Mouse (Mus musculus): ENCODE measurements around the gene Pde4dip.

The Pde4dip gene

DNA sequence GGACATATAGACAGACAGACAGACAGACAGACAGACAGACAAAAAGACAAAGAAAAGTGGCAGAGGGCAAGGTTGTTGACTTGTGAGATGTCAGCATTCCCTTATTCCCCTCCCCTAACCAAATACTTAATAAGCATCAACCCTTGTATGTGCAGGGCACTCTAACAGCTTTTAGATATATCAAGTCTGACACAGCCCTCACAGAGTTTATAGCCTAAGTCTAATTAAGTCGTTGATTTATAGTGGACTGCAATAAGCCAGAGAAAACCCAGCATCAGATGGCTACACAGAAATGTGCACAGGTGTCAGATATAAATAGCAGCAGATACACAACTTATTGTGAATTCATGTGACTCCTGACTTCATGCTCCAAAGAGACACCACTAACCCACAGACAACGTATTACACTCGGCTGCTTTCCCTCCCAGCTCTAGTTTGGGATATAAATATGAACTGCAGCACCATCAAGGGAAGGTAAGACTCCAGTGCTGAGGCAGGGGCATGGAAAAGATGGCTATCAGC lies 87.3 kb downstream of the Pde4dip start:
- no peak for DNase-seq (ENCODE audit: low spot score in 2 of 2)

DNA sequence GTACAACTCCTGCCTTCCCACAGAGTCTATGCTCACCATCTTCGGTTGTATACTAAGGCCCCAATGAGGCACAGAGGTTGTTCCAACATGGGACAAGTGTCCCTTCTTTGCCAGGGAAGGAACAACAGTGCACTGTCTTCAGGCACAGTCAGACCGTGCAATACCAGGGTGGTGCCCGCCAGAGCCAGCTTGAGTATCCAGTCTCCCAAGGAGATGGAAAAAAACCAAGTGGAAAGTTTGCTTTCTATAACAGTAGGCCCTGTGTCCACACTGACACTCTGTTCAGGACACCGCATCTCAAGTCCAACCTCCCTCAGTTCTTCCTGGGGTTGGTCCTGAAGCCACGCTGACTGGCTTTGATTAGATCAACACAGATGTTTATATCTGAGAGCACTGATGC lies 87.8 kb downstream of the Pde4dip start:
- no peak for DNase-seq (ENCODE audit: low spot score in 2 of 2)

DNA sequence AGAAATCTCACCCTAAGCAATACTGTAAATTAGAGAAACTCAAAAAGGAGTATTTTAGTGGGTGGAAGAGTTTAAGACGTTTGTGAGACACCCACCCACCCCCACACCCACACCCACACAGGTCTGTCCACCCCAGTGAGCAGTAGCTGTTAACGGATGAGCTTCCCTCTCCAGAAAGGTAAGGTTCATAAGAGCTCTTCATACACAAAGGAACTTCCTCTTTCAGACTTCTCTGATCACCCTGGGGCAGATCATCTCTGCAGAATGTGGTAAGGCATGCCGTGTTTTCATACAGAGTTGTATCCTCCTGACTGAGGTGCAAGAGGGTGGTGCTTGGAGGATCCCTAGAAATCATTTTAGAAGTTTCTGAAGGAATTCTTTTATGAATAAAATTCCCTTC lies 88.5 kb downstream of the Pde4dip start:
- DNase-seq (ENCODE audit: low spot score in 2 of 2), result no peak

DNA sequence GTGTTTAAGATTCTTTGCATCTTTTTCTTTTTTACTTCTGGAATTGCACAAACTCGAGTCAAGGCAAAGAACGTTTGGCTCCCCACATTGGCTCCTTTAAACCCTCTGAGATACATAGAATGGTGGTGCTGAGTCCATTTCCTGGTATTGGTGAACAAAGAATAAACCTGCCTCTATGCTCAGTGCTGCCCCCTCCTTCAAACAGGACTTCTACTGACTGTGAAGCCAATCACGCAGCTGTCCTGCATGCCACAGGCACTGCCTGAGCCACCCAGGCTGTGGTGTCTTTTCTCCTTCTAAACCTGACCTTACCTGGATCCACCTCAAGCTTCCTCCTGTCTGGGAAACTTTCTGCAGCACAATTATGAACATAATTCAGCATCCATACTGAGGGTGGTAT lies 89.2 kb downstream of the Pde4dip start:
- DNase-seq (ENCODE audit: low spot score in 2 of 2), result no peak

GRCm38 (mm10) chr3:97797371-97797770 lies 91.1 kb downstream of the Pde4dip start:
- no peak for DNase-seq (ENCODE audit: low spot score in 2 of 2)

DNA sequence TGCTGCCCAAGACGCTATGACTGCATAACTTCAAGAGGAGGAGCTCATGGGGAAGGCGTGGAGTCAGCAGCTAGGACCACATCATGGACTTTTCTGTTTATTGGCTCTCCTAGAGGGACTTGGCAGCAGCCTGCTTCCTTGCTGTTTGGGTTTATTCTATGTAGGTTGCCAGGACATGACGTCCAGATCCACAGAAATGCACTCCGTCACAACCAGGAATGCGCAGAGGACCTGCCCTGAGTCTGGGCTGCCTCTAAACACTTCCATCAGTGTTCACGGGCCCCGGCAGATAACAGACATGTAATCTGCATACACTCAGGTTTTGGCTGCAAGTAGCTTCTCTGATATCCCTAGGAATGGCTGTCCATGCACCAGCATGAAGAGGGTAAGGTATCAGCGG lies 94.5 kb downstream of the Pde4dip start:
- DNase-seq (ENCODE audit: low spot score in 2 of 2), result no peak

DNA sequence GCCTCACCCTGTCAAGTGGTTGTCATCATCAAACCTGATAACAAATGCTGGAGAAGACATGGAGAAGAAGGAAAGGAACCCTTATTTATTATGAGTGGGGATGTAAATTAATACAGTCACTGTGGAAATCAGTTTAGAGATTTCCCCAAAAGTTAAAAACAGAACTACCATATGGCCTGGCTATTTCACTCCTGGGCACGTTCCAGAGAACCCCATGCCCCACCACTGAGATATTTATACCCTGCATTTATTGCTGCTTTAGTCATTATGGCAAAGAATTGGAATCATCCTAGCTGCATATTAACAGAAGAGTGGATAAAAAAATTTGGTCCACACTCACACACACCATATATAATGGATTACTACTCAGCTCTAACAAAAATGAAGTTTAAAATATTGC lies 98.4 kb downstream of the Pde4dip start:
- no peak for DNase-seq (ENCODE audit: low spot score in 2 of 2)

GRCm38 (mm10) chr3:97789317-97789716 lies 99.2 kb downstream of the Pde4dip start:
- no peak for DNase-seq (ENCODE audit: low spot score in 2 of 2)

- no peak for DNase-seq (ENCODE audit: low spot score in 2 of 2)
Measured at GRCm38 (mm10) chr3:97776195-97776594, 112.3 kb downstream of the Pde4dip start.

DNA sequence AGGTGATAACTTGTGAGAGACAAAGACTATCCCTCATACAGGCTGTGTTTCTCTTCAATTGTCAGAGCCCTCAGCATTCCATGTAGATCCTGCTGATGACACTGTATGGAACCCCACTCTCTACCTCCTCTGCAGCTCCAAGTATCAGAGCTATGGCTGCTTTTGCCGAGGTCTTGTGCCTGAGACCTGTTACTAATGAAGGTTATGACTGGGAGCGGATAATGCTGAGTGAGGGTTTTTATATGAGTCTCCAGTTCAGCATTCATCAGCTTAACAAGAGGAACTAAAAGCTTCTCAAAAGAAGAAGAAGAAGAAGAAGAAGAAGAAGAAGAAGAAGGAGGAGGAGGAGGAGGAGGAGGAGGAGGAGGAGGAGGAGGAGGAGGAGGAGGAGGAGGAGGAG lies 112.8 kb downstream of the Pde4dip start:
- no peak for DNase-seq (ENCODE audit: low spot score in 2 of 2)

GRCm38 (mm10) chr3:97774861-97775260 lies 113.6 kb downstream of the Pde4dip start:
- DNase-seq (ENCODE audit: low spot score in 2 of 2), result no peak

DNA sequence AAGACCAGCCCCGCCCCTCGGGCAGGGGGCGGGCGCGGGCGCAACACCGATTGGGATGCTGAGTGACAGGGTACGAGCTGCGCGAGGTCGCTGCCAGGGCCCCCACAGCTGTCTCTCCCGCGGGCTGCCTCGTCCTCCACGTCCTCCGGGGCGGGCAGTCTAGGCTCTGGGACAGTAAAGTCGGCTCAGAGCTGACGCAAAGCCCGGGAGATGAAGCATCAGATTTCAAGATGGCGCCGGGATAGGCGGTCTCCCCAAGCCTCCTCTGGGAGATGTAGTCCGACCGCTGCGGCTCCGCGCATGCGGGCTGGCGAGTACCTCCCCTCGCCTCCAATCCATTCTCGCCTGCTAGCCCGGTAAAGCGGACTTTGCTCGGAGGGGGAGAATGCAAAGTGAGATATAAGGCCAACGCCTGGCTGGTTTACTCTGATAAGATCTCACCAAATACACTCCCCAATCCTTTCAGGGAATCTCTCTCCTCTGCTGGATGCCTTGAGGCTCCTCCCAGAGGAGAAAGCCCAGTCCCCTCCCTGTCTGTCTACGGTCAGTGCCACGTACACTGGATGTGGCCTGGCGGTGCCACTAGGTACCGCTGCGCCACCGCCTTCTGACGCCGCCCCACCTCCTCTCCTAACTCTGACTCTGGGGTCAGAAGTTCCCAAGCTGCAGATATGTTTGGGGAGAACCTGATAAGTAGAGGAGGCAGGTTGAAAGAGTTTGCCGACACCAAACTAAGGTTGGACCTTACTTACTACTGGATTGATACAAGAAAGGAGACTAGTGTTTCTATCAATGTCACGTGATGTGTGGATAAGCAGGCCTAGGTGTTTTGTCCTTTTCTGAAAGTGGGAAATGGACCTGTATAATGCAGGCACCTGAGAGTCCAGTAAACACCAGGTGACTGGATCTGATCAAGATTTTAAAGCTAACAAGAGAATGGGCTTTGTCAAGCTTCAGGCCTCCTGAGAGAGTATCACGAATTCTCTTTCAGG lies 120.4 kb downstream of the Pde4dip start:
- peak; percentile 88 to 91 for DNase-seq (ENCODE audit: low spot score in 2 of 2)

DNA sequence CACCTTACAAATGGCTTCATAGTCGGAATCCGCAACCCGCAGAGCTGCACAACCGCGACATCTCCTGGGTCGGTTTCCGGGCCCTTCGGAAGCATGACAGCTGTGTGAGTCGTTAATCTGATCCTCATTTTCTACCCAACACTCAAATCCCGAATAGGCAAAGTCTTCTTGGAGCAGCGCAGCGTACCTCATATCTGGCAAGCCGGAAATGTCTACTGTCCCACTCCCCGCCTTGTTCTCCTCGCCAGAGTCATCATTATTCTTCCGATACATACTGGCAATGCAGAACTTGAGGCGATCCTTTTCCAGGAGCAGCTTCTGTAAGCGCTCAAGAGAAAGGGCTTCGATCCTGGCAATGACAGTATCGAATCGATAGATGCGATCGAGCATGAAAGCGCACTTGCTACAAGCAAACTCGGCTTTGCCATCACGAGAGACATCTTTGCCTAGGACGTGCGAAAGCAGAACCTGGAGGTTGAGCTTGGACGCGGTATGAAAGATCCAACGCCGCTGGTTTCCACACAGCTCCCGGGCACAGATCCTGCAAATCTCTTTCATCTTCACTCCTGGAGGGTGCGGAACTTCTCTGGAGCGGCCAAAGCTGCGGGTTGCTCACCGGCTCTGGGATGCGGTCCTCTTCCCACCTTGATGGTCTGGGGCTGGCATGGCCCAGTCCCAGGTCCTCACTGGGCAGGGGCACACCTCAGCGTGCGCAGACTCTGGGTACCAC lies 121.3 kb downstream of the Pde4dip start:
- DNase-seq (ENCODE audit: low spot score in 2 of 2), result no peak

DNA sequence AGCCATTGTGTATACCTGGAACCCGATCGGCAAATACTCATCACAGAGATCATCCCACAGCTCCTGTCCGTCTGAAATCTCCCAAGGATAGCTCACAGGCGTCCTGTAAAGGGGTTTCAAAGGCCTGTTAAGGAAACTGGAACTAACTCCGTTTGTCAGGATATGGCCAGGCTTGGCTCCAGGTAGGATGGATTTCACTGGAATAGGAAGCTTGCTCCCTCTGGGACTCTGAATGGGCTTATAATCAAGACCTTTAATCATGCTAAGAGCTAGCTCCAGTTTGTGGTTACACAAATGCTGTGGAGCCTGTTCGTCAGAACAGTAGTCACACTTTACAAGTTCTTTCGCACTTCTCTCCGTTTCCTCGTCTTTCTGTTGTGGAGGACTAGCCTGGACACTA lies 122.0 kb downstream of the Pde4dip start:
- no peak for DNase-seq (ENCODE audit: low spot score in 2 of 2)

DNA sequence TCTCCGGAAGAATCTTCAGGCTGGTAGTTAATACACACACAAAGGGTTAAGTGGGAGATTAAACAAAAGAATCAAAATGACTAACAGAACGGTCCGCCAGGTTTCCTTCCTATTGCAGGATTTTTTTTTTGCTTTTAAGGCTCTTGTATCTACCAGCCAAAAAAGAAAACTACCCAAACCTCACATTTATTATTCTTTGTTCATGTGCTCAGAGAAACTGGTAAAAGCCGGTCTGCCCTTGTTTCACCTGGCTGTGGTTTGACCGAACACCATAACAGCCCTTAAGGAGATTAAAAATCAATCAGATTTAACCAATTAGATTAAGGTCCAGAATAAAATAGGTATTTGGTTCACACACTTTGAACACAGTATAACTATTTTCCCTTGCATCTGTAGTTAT lies 124.4 kb downstream of the Pde4dip start:
- DNase-seq (ENCODE audit: low spot score in 2 of 2), result no peak

- DNase-seq (ENCODE audit: low spot score in 2 of 2), result no peak
Measured at GRCm38 (mm10) chr3:97761951-97762350, 126.6 kb downstream of the Pde4dip start.

DNA sequence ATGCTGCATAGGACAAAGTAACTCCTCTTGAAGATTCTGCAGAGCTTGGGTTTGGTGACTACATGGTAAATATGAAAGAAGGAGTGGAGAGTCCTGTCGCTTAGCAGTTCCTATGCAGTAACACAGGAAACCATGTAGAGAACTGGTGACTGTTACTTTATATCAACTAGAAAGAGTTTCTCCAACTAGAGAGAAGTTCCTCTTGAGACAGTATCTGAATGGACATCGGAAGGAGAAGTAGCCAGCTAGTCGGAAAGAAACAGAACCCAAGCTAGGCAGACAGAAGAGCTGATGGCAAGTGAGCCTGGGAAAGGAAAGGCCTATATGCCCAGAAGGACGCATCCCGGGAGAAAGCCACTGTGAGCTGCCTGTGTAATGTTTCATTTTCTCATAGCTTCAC lies 127.3 kb downstream of the Pde4dip start:
- no peak for DNase-seq (ENCODE audit: low spot score in 2 of 2)

- DNase-seq (ENCODE audit: low spot score in 2 of 2), result no peak
Measured at GRCm38 (mm10) chr3:97759846-97760245, 128.7 kb downstream of the Pde4dip start.

GRCm38 (mm10) chr3:97757501-97757900 lies 131.0 kb downstream of the Pde4dip start:
- DNase-seq (ENCODE audit: low spot score in 2 of 2), result no peak

- DNase-seq (ENCODE audit: low spot score in 2 of 2), result no peak
Measured at GRCm38 (mm10) chr3:97756283-97757074, 132.0 kb downstream of the Pde4dip start.

GRCm38 (mm10) chr3:97755411-97755810 lies 133.1 kb downstream of the Pde4dip start:
- DNase-seq (ENCODE audit: low spot score in 2 of 2), result no peak

DNA sequence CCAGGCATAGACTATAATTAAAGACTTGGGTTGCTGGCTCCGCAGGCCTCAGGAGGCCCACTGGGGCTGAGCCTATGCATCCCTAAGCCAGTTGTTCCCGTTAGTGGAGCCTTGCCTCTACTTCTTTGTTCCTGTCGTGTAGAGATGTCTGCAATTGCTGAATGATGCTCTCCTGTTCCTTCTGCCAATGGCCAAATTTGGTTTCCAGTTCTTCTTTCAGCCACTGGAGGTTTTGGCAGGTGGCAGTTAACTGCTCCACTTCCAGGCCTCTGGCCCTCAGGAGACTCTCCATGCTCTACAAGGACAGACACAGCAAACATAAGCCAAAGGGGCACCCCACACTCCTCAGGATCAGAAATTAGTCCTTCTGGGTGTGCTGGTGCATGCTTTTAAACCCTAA lies 135.6 kb downstream of the Pde4dip start:
- no peak for DNase-seq (ENCODE audit: low spot score in 2 of 2)
